Mouse (Mus musculus): ENCODE measurements around the gene Siva1.
A peak's percentile ranks its signal among the peaks of the same experiment; 100 is the strongest.

Gene Siva1

GRCm38 (mm10) chr12:112644180-112644854 lies at the start of gene Siva1:
Siva1 (plus strand) TSS chr12:112644679.
- peak; percentile 97 for DNase-seq (ENCODE audit: low read depth, low spot score)

GRCm38 (mm10) chr12:112594989-112595388 lies 49.5 kb upstream of the Siva1 start:
- DNase-seq (ENCODE audit: low read depth, low spot score): no peak

- DNase-seq (ENCODE audit: low read depth, low spot score): no peak
These were observed 48.9 kb upstream of the Siva1 start for GRCm38 (mm10) chr12:112595626-112596025.

GRCm38 (mm10) chr12:112596454-112596853 lies 48.0 kb upstream of the Siva1 start:
- DNase-seq (ENCODE audit: low read depth, low spot score): no peak

- no peak for DNase-seq (ENCODE audit: low read depth, low spot score)
These were observed 47.5 kb upstream of the Siva1 start for GRCm38 (mm10) chr12:112596891-112597500.

- no peak for DNase-seq (ENCODE audit: low read depth, low spot score)
These were observed 46.9 kb upstream of the Siva1 start for GRCm38 (mm10) chr12:112597618-112598017.

GRCm38 (mm10) chr12:112599198-112599597 lies 45.3 kb upstream of the Siva1 start:
- DNase-seq (ENCODE audit: low read depth, low spot score): no peak

GRCm38 (mm10) chr12:112599942-112600611 lies 44.4 kb upstream of the Siva1 start:
- DNase-seq (ENCODE audit: low read depth, low spot score): no peak

GRCm38 (mm10) chr12:112604022-112604421 lies 40.5 kb upstream of the Siva1 start:
- DNase-seq (ENCODE audit: low read depth, low spot score): no peak

GRCm38 (mm10) chr12:112604709-112605649 lies 39.5 kb upstream of the Siva1 start:
- no peak for DNase-seq (ENCODE audit: low read depth, low spot score)

GRCm38 (mm10) chr12:112605766-112606165 lies 38.7 kb upstream of the Siva1 start:
- DNase-seq (ENCODE audit: low read depth, low spot score): peak; percentile 46

GRCm38 (mm10) chr12:112606998-112607397 lies 37.5 kb upstream of the Siva1 start:
- DNase-seq (ENCODE audit: low read depth, low spot score): no peak

- DNase-seq (ENCODE audit: low read depth, low spot score): no peak
These were observed 35.4 kb upstream of the Siva1 start for GRCm38 (mm10) chr12:112609031-112609430.

- DNase-seq (ENCODE audit: low read depth, low spot score): no peak
These were observed 27.8 kb upstream of the Siva1 start for GRCm38 (mm10) chr12:112616668-112617067.

- no peak for DNase-seq (ENCODE audit: low read depth, low spot score)
These were observed 27.3 kb upstream of the Siva1 start for GRCm38 (mm10) chr12:112617184-112617583.

GRCm38 (mm10) chr12:112617898-112618380 lies 26.5 kb upstream of the Siva1 start:
- peak; percentile 56 for DNase-seq (ENCODE audit: low read depth, low spot score)

- no peak for DNase-seq (ENCODE audit: low read depth, low spot score)
These were observed 25.3 kb upstream of the Siva1 start for GRCm38 (mm10) chr12:112618981-112619685.

- peak; percentile 39 for DNase-seq (ENCODE audit: low read depth, low spot score)
These were observed 24.7 kb upstream of the Siva1 start, which contains the start of gene Adssl1 for GRCm38 (mm10) chr12:112619686-112620353. Adssl1 (plus strand) TSS chr12:112620045.

- no peak for DNase-seq (ENCODE audit: low read depth, low spot score)
These were observed 24.0 kb upstream of the Siva1 start for GRCm38 (mm10) chr12:112620354-112621061.

- no peak for DNase-seq (ENCODE audit: low read depth, low spot score)
These were observed 22.6 kb upstream of the Siva1 start for GRCm38 (mm10) chr12:112621900-112622299.
